Mouse (Mus musculus) activated CD4-positive, CD25-positive, alpha-beta regulatory T cell, adult 9 weeks (primary cell): ENCODE measurements around the gene Ttk. TPM values are rescaled to one million over a fixed set of nuclear protein-coding genes. Genes with fewer than 3 reads are reported as not detected.

Experiments
- polyA plus RNA-seq: library from polyadenylated mRNA; unstranded; fragments of 100-300 nt; shearing (Covaris generic); gene quantifications from one replicate; pipeline ENCODE4 v1.2.1, GENCODE M21; 2017

The Ttk gene
- 1.7 TPM for polyA plus RNA-seq

GRCm38 (mm10) chr9:83833811-83834747, at the start of gene Ttk:
Gene Ttk (plus strand): TSS chr9:83834689.

GRCm38 (mm10) chr9:83805977-83806815, 28.3 kb upstream of the Ttk start, which contains the start of gene Elovl4:
Gene Elovl4 (minus strand): TSS chr9:83806277.

Other genes with a start within 250 kb of the Ttk start
- 0.38 TPM for gene Elovl4, start 28.4 kb upstream of the Ttk start, polyA plus RNA-seq
- gene Bckdhb, start 90.5 kb downstream of the Ttk start, polyA plus RNA-seq: 8.0 TPM